Mouse (Mus musculus) retina, postnatal 7 days (tissue): ENCODE results near the gene Ctsk.
"Not testable (repeated sequence)": the region's sequence is repeated elsewhere in the genome, so short reads cannot be mapped to it uniquely, and the experiment has no call there.

Experiments
- DNase-seq: peaks from one replicate; pipeline ENCODE4 v3.0.0-alpha.2; 2012; ENCODE audit warnings: low read depth, low spot score

The Ctsk gene

DNA sequence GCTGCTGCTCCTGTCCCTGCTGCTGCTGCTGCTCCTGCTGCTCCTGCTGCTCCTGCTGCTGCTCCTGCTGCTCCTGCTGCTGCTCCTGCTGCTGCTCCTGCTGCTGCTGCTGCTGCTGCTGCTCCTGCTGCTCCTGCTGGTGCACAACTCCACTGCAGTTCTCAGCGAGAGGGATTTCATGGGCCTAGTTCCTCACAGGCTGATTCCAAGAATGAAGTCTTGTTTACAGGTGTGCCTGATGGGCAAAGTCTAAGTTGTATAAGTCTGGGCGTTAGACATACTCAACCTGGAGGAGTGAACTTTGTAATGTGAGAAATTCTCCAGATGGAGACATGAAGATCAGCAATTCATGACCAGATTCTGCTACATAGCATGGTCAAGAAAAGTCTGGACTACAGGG lies 25.6 kb downstream of the Ctsk start:
- DNase-seq, result no peak

DNA sequence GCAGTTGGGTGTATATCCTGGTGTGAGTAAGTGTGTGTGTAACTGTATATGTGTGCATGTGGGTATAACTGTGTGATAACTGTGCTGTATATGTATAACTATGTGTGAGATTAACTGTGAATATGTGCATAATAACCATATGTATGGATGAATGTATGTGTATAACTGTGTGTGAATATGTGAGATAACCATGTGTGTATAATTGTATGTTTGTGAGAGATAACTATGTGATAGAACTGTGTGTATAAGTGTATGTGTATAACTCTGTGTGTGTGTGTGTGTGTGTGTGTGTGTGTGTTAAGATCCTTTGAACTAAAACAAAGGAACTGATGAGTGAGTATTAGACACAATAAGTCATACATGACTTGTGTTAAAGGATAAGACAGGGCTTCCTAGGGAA lies 27.1 kb downstream of the Ctsk start:
- no peak for DNase-seq

DNA sequence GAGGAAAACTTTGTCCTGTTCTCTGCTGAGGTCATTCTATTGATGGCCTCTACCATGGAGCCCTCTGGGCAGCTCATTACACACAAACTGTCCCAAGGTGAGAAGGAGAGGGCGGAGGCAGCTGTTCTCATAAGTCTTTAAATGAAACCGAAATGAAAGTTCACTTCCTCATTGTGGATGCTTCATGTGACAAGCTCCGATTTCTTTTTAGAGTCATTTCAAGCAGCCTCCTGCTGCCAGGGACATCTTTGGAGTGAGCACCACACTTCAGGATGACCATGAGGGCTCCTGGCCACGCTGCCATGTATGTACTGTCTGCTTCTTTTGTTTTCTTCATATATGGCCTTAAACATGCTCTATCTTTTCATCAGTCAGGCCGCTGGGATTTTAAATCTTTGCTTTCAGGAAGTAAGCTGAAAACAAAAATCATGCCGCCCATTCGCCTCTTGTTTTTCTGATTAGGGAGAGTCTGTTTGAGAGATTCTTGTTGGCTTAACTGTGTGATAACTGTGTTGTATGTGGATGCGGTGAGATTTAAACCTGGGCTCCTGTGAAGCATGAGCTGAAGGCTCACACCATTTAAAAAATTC lies 27.7 kb downstream of the Ctsk start, which contains the start of gene Ctss:
Ctss (plus strand) TSS at position 165 of the 590 bp plus-strand sequence.
- no peak for DNase-seq

- DNase-seq, result no peak
These were observed 30.8 kb downstream of the Ctsk start for GRCm38 (mm10) chr3:95529814-95530213.

DNA sequence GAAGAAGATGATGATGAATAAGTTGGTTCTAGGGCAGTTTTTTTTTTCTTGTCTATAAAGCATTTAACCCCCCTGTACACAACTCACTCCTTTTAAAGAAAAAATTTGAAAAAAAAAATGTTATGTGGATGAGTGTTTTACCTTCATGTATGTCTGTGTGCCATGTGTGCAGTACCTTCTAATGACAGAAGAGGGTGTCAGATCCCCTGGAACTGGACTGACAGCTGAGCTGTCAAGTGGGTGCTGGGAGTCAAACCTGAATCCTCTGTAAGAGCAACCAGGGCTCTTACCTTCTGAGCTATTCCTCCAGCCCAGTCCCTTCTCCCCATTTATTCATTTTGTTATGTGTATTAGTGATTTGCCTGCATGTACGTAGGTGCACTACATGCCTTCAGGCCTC lies 32.0 kb downstream of the Ctsk start:
- no peak for DNase-seq

GRCm38 (mm10) chr3:95533364-95533763 lies 34.3 kb downstream of the Ctsk start:
- DNase-seq, result no peak

GRCm38 (mm10) chr3:95534927-95535326 lies 35.9 kb downstream of the Ctsk start:
- DNase-seq, result no peak

- no peak for DNase-seq
These were observed 39.9 kb downstream of the Ctsk start for GRCm38 (mm10) chr3:95538936-95539335.

GRCm38 (mm10) chr3:95539837-95540236 lies 40.8 kb downstream of the Ctsk start:
- no peak for DNase-seq

DNA sequence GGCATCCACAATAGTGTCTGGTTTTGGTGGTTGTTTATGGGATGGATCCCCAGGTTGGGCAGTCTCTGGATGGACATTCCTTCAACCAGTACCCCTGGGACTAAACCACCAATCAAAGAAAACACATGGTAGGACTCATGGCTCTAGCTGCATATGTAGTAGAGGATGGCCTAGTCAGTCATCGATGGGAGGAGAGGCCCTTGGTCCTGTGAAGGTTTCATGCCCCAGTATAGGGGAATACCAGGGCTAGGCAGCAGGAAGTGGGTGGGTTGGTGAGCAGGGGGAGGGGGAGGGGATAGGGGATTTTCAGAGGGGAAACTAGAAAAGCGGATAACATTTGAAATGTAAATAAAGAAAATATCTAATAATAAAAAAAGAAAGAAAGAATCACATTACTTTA lies 42.1 kb downstream of the Ctsk start:
- DNase-seq, result not testable (repeated sequence)

GRCm38 (mm10) chr3:95542171-95542570 lies 43.1 kb downstream of the Ctsk start:
- DNase-seq, result no peak

DNA sequence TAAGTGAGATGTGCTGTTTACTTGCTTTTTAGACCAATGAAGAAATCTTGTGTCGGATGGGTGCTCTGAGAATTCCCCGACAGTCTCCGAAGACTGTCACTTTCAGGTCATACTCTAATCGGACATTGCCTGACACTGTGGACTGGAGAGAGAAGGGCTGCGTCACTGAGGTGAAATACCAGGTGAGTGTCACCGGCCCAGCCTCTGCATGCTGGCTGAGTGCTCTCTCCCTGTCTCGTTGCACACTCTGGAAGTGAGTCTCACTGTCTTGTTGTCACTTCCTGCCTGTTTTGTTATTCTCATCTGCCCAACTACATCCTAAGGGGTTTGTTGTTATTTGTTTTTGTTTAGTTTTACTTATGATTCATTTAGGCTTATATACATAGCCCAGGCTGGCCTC lies 43.9 kb downstream of the Ctsk start:
- no peak for DNase-seq

DNA sequence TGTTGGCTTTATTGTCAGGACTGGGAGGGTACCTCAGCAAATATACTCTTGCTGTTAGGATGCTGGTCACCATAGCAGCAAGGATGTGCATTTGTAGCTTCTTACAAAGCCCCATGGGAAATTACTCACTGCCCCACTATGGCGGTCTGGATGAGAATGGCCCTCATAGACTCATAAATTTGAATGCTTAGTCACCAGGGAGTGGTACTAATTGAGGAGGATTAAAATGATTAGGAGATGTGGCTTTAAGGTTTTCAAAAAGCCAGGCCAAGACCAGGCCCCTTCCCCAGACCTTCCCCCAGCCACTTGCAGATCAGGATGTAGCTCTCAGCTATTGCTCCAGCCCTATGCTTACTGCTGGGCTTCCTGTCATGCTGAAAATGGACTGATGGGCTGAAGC lies 51.1 kb downstream of the Ctsk start:
- DNase-seq, result no peak

DNA sequence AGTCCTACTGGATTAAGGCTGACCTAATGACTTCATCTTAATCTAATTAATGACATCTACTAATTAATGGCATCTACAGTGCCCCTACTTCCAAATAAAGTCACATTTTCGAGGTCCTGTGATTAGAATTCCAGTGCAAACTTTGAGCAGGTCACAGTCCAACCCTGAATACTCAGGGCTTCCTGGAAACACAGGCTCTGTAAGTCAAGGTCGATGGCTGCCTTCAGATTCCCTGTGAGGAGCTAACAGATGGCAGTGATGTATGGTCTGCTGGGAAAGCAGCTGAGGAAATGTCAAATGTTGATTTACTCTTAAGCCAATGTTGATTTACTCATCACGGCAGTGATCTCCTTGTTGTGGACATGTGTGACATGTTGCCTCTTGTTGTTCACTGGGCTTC lies 54.9 kb downstream of the Ctsk start:
- no peak for DNase-seq
